Mouse (Mus musculus): ENCODE measurements at regions not wholly inside any gene's neighbourhood (a gene's known extent, or its start where the extent isn't known, plus 50 kb on each side); places are given as distances from the start of the nearest gene placed in this dataset.

GRCm38 (mm10) chr2:45859901-45860331 is 742.7 kb upstream of the Zeb2 start:
- DNase-seq (ENCODE audit: low spot score): no peak

DNA sequence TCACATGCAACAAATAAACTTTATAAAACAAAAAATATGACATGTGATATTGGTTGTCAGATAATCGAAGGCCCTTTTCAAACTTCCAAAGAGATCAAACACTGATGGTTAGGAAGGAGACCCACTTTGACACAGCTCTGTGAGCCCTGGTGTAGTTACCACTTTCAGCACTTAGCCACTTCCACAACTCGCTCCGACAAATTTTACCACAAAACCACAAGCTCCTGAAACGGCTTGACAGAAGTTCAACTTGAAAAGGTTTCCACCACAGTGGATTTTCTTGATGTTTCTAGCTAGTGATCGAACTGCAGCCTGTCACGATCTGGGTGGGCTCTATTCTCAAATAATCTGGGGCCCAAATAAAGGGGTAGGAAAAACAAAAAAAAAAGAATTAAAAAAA is 742.2 kb upstream of the Zeb2 start:
- DNase-seq (ENCODE audit: low spot score): no peak

DNA sequence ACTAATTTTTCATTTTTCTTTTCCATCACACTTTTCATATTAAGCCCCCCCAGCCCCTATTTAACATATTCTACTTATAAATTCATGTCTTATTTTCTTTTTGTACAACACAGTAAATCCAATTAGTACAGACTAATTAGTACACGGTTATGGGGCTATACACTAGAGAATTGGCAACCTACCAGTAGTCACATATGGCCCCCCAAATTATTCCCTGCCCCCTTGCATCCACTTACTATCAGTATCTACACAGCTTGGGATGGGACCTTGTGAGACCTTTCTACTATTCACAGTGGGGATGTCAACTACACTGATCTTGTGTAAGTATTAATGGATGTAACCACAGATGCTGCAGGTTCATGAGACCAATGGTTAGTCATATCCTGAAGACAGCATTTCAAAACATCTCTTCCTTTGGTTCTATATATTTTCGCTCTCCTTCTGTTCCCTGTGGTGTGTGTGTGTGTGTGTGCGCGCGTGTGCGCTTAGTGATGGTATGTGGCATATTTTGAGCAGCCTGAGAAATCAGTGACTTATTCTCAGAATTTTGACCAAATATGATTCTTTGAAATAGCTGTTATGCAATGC is 732.9 kb upstream of the Zeb2 start:
- no peak for DNase-seq (ENCODE audit: low spot score)

- no peak for DNase-seq (ENCODE audit: low spot score)
These were observed 723.2 kb upstream of the Zeb2 start for GRCm38 (mm10) chr2:45840389-45840788.

GRCm38 (mm10) chr2:45836546-45837221 is 719.5 kb upstream of the Zeb2 start:
- DNase-seq (ENCODE audit: low spot score): no peak

GRCm38 (mm10) chr2:45817945-45818719 is 700.9 kb upstream of the Zeb2 start:
- no peak for DNase-seq (ENCODE audit: low spot score)

- no peak for DNase-seq (ENCODE audit: low spot score)
These were observed 697.5 kb upstream of the Zeb2 start for GRCm38 (mm10) chr2:45814741-45815140.

GRCm38 (mm10) chr2:45805329-45805728 is 688.1 kb upstream of the Zeb2 start:
- DNase-seq (ENCODE audit: low spot score): no peak

- DNase-seq (ENCODE audit: low spot score): no peak
These were observed 682.9 kb upstream of the Zeb2 start for GRCm38 (mm10) chr2:45800131-45800530.

DNA sequence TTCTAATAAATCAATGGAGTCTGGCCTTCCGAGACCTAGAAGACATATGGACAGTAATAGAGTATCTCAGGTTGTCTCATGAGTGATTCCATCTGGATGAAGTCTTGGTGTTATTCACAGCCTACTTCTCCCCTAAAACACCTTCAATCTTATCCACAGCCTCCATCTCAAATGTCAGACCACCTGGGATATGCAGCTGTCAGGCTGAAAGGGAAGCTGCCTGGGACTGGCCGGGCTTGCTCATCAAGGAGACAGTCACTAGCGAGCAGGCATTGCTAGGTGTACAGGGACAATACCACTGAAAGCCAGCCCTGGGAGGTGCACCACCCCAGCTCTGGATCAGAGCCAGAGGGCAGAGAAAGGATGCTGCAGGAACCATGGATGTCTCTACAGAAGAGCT is 676.4 kb upstream of the Zeb2 start:
- no peak for DNase-seq (ENCODE audit: low spot score)

- no peak for DNase-seq (ENCODE audit: low spot score)
These were observed 672.5 kb upstream of the Zeb2 start for GRCm38 (mm10) chr2:45789739-45790138.

DNA sequence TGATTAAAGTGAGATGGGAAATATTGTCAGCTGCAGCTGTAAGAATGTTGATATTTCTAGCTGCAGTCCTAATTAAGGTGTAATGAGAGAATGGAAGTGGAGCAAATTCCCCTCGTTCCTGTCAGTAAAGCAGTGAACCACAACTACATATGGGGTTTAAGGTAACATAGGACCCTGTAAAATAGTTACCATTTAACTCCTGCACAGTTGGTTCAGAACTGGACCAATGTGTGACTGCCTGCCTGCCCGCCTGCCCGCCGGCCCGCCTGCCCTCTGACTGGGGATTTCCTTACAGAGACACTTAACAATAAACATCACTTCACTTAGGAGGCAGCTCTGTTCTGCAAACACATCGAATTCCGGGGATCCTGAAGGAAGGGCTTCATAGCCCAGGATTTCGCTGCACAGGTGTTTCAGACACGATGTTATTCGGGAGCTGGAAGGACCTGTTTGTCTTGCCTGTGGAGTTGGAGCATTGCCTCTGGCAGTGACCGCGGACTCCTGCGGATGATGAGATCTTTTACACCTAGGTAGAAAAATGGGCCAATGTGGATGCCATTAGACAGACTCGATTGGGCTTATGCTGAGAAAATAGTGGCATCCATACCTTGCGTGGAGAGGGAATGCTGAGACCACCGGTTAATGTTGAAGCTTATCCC is 670.7 kb upstream of the Zeb2 start:
- no peak for DNase-seq (ENCODE audit: low spot score)

DNA sequence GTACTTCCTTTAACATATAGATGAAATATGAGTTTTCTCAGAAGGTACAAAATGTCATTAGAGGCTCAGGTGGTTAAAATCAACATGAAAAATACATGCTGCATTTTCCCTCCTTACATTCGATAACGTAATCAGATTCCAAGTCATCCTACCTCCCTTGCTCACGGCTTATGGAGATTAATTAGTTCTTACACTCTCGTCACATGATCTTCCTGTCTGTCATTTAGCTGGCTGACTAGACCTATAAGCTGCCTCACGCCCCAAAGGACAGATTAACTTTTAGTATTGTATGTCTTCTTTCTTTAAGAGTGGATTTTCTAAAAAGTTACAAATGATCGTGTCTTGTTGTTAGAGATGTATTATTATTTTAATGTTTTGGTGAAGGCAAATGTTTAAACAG is 669.6 kb upstream of the Zeb2 start:
- no peak for DNase-seq (ENCODE audit: low spot score)

- no peak for DNase-seq (ENCODE audit: low spot score)
These were observed 668.5 kb upstream of the Zeb2 start for GRCm38 (mm10) chr2:45785684-45786083.

- DNase-seq (ENCODE audit: low spot score): no peak
These were observed 666.6 kb upstream of the Zeb2 start for GRCm38 (mm10) chr2:45783634-45784412.

GRCm38 (mm10) chr2:45777466-45777865 is 660.3 kb upstream of the Zeb2 start:
- DNase-seq (ENCODE audit: low spot score): no peak

GRCm38 (mm10) chr2:45776485-45777135 is 659.4 kb upstream of the Zeb2 start:
- DNase-seq (ENCODE audit: low spot score): no peak

DNA sequence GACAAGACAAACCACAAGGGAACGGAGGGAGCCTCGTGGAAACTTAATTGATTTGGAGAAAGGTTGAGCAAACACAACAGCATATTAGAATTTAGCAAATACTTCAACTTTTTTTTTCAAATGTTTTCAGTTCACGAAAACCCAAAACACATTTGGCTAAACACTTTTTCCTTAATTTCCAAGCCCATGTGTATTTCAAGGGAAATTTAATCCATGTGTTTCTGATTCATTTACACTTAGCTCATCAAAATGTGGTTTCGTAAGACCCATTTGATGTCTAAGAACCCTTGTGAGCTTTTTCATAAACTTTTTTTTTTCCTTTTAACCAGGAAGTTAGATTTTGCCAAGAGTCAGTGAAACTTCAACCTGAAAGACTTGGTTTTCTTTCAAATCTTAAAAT is 658.5 kb upstream of the Zeb2 start:
- no peak for DNase-seq (ENCODE audit: low spot score)

- no peak for DNase-seq (ENCODE audit: low spot score)
These were observed 657.2 kb upstream of the Zeb2 start for GRCm38 (mm10) chr2:45774416-45774815.

DNA sequence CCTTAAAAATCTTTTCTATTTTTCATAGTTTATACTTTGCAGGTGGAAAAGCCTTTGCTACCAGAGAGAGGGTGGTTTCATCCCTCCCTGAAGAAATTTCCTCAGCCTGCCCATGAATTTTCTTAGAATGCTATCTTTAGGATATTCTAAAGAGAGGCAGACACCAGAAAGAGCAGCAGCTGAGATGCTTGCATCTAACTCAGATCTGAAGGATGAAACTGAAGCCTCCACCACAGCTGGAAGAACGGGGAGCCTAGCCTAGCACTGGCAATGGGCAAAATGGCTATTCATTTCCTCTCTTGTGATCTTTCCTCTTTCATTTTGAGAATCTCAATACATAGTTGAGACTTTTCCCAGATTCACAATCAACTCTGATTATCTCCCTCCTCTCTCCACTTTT is 640.0 kb upstream of the Zeb2 start:
- no peak for DNase-seq (ENCODE audit: low spot score)

- DNase-seq (ENCODE audit: low spot score): no peak
These were observed 639.2 kb upstream of the Zeb2 start for GRCm38 (mm10) chr2:45756395-45756794.

Data from urinary bladder, postnatal 25 days (tissue).